Mouse (Mus musculus): ENCODE measurements around the gene Nbea.
A peak's percentile ranks its signal among the peaks of the same experiment; 100 is the strongest.

Nbea gene

DNA sequence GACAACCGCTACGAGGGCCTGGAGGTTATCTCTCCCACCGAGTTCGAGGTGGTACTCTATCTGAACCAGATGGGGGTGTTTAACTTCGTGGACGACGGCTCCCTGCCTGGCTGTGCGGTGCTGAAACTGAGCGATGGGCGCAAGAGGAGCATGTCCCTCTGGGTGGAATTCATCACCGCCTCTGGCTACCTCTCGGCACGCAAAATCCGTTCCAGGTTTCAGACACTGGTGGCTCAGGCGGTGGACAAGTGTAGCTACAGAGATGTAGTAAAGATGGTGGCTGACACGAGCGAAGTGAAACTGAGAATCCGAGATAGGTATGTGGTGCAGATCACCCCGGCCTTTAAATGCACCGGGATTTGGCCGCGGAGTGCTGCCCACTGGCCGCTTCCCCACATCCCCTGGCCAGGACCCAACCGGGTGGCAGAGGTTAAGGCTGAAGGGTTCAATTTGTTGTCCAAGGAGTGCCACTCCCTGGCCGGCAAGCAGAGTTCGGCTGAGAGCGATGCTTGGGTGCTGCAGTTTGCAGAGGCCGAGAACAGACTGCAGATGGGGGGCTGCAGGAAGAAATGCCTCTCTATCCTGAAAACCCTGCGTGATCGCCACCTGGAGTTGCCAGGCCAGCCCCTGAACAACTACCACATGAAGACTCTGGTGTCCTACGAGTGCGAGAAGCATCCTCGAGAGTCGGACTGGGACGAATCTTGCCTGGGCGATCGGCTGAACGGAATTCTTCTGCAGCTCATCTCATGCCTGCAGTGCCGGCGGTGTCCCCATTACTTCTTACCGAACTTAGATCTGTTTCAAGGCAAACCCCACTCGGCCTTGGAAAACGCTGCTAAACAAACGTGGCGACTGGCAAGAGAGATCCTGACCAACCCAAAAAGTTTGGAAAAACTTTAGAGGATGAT is 400.1 kb downstream of the Nbea start:
- peak; percentile 17 for DNase-seq (ENCODE audit: low spot score)

DNA sequence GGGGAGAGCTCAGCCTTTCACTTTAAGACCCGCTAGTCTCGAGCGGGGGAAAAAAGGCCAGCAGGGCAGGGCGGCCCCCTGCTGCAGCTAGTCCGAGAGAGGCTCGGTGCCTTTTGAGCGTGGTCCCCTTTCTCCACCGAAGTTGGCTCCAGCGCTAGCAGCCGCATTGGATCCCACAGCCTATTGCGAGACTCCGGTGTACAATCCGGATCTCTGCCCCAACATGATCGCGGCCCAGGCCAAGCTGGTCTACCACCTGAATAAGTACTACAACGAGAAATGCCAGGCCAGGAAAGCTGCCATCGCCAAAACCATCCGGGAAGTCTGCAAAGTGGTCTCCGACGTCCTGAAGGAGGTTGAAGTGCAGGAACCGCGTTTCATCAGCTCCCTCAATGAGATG is 400.7 kb downstream of the Nbea start:
- DNase-seq (ENCODE audit: low spot score), result no peak

DNA sequence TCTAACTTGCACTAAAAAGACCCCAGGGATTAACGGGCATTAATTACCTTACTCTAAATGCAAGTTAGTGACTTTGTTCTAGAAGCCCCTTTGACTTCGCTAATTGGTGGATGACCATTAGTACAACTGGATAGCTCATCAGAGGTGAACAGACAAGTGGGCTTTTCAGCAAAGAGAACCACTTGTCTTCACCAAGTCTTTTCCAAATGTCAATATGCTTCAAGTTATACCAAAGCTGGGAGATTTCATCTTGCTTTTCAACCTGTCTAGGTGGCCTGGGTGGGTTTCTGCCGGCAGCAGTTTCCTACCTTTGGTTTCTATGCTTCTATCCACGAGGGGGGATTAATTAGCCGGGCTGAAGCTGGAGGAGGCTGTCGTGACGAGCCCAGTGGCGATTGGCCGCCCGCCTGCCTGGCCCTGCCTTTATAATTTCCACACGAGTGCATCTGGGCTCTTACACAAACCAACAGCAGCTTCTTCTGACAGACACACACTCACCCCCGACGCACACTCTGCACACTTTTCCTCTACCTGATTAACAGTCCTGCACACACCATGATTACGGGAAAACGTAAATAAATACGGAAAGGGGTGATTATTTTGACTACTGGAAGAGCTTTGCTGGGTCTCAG is 401.3 kb downstream of the Nbea start, which contains the start of gene Mab21l1:
TSS of gene Mab21l1 (plus strand) at position 455 of the 632 bp plus-strand sequence.
- no peak for DNase-seq (ENCODE audit: low spot score)

- DNase-seq (ENCODE audit: low spot score), result no peak
These were observed 402.0 kb downstream of the Nbea start for GRCm38 (mm10) chr3:55781429-55782055.

DNA sequence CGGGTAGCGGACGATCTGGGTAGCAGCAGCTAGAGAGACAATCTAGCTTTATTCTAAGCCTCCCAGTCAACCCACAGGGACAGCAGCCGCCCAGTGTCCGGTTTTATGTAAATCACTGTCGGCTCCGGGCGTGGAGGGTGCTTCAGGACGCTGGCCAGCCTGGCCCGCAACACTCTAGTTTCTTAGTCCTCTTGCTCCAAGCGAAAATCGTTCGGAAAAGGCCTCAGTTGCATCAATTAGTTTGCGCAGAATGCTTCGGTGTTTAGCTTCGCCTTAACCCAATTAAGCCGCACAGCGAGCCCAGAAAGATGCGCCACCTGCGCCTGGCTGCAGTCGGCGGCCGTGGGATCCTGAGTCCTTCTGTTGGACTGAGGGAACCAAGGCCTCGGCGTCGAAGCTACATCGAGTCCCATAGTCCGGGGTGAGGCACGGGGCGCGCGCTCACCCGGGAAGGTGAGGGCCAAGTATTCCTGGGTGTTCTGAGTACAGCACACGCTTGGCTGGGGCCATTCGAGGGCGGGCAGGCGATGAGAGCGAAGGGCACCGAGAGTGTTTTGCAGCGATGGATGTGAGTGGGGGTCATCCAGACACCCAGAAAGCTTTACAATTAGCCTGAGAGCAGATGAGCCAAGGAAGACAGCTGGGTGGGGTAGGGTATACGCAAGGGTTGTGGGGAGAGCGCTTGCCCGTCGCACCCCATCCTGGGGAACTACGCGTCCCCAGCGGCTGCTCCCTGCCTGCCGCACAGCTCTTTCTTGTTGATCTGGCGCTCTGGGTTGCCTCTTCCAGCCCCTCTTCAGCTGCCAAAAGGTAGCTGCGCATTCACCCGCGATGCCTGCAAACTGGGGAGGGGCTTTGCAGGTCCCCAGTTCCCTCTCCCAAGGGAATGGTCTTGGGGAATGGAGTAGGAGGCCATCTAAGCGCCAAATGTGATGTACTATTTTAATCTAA is 403.1 kb downstream of the Nbea start:
- DNase-seq (ENCODE audit: low spot score), result no peak

- DNase-seq (ENCODE audit: low spot score), result no peak
These were observed 404.5 kb downstream of the Nbea start for GRCm38 (mm10) chr3:55778764-55779730.

DNA sequence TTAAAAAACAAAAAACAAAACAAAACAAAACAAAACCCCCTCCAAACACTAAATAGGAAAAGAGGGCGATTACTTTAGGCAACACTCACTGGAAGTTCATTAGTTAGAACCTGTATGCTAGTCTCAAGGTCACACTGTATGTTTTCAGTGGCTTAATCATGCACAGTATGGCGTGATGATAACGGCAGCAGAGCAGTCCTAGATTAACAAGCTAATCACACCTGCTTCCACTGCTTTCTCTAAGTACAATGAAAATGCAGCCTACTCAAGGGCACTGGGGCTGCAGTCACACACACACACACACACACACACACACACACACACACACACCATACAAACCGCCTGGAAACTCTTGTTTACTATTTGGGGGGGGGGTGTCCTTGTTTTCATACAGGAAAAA is 406.0 kb downstream of the Nbea start:
- no peak for DNase-seq (ENCODE audit: low spot score)

- no peak for DNase-seq (ENCODE audit: low spot score)
These were observed 407.7 kb downstream of the Nbea start for GRCm38 (mm10) chr3:55775753-55776152.

DNA sequence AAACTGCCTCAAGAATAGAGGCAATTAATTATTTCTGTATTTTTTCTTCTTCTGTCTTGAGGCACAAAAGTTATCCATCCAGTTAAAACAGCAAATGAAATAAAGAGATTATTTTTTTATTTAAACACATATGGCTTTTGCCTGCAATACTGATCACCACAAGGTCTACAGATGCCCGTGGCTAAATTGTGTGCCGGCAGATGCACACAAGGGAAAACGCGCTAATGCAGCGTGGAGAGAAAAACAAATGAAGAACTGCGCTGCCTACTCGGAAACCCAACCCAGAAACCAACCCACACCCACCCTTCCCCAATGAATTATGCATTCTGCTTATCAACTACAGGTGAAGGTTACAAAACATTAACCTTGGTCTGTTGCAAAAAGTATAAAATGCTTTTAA is 408.3 kb downstream of the Nbea start:
- DNase-seq (ENCODE audit: low spot score), result no peak

- DNase-seq (ENCODE audit: low spot score), result no peak
These were observed 409.3 kb downstream of the Nbea start for GRCm38 (mm10) chr3:55774203-55774602.

- DNase-seq (ENCODE audit: low spot score), result no peak
These were observed 414.2 kb downstream of the Nbea start for GRCm38 (mm10) chr3:55769308-55769707.

DNA sequence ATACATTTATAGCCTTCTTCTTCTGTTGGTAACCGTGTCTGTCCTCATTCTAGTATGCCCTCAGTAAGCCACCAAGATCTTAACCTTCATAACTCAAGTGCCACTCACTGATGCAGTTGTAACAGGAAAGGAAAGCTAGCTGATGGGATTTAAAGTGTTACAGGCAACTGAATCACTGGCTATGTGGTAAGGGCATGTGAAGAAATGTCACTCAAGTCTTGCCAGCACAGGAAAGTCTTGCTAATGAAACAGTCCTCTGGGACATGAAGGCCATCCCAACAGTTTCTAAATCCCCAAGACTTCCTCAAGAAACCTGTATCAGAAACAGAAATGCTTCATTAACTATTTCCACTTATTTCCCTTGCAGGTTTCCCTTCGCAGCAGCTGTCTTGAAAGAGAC is 414.8 kb downstream of the Nbea start:
- no peak for DNase-seq (ENCODE audit: low spot score)

GRCm38 (mm10) chr3:55763591-55763990 is 419.9 kb downstream of the Nbea start:
- no peak for DNase-seq (ENCODE audit: low spot score)

GRCm38 (mm10) chr3:55758297-55758696 is 425.2 kb downstream of the Nbea start:
- no peak for DNase-seq (ENCODE audit: low spot score)

- no peak for DNase-seq (ENCODE audit: low spot score)
These were observed 426.8 kb downstream of the Nbea start for GRCm38 (mm10) chr3:55756602-55757190.

- no peak for DNase-seq (ENCODE audit: low spot score)
These were observed 427.5 kb downstream of the Nbea start for GRCm38 (mm10) chr3:55755805-55756601.

- no peak for DNase-seq (ENCODE audit: low spot score)
These were observed 428.4 kb downstream of the Nbea start for GRCm38 (mm10) chr3:55754981-55755608.

GRCm38 (mm10) chr3:55753872-55754271 is 429.6 kb downstream of the Nbea start:
- DNase-seq (ENCODE audit: low spot score), result no peak

GRCm38 (mm10) chr3:55752558-55752957 is 430.9 kb downstream of the Nbea start:
- DNase-seq (ENCODE audit: low spot score), result no peak
